Mouse (Mus musculus): ENCODE results near the gene Smim5.

GRCm38 (mm10) chr11:115885281-115885680 lies 14.5 kb upstream of the Smim5 start:
- no peak for TF ChIP-seq POLR2A (IDR thresholded peaks at IDR 0.05; ENCODE audit: borderline replicate concordance, low read depth, low read length)
- no peak for TF ChIP-seq CTCF (IDR thresholded peaks at IDR 0.05; ENCODE audit: low read depth, low read length)

All from bone marrow macrophage, adult 2 months (primary cell).